26 mouse cellular contexts compared by ENCODE assay signal in genomic region chr5:20006616-20007015, GRCm38 (mm10).
"Had no signal": no experiment of that assay in that cellular context is flagged by ENCODE, and none has a peak within 500 bp of the region (broad histone marks: within the 10 kb centered on the region; RNA-seq: fewer than 3 reads in every experiment).

No protein-coding gene starts in this region.

- H3K27ac ChIP-seq: gastrocnemius, adult 2 months; heart, embryonic 10.5 days; hindbrain, embryonic 10.5 days; hindbrain, embryonic 12.5 days; hindbrain, embryonic 14.5 days; intestine, embryonic 15.5 days; kidney, embryonic 15.5 days; kidney, postnatal 0 days; limb, embryonic 13.5 days; limb, embryonic 15.5 days; liver, embryonic 12.5 days; liver, embryonic 14.5 days had no signal

- DNase-seq: gastrocnemius, adult 2 months; gastrocnemius, postnatal 10 days; gastrocnemius, postnatal 25 days; heart, adult 18-20 months; heart, postnatal 10 days; heart, postnatal 4 days; kidney, adult 18-20 months; kidney, adult 8-10 months; kidney, postnatal 14 days; kidney, postnatal 36 days; left cerebral cortex, postnatal 4 days had no signal

- H3K27me3 ChIP-seq: heart, embryonic 12.5 days; hindbrain, embryonic 12.5 days; intestine, embryonic 15.5 days; kidney, embryonic 15.5 days; limb, embryonic 13.5 days; limb, embryonic 15.5 days; liver, embryonic 12.5 days had no signal

- H3K9ac ChIP-seq: heart, embryonic 12.5 days; hindbrain, embryonic 12.5 days; hindbrain, embryonic 14.5 days; intestine, embryonic 15.5 days; kidney, embryonic 15.5 days; limb, embryonic 13.5 days; limb, embryonic 15.5 days; liver, embryonic 12.5 days; liver, embryonic 14.5 days had no signal

- ATAC-seq: hindbrain, embryonic 16.5 days; inflammation-experienced regulatory T-cells, adult 6 months; intestine, embryonic 15.5 days; intestine, postnatal 0 days; liver, embryonic 12.5 days had no signal

- H3K4me1 ChIP-seq: heart, embryonic 10.5 days; heart, embryonic 12.5 days; hindbrain, embryonic 10.5 days; hindbrain, embryonic 12.5 days; intestine, embryonic 15.5 days; kidney, embryonic 15.5 days; limb, embryonic 13.5 days; limb, embryonic 15.5 days; liver, embryonic 12.5 days had no signal

- H3K36me3 ChIP-seq: heart, embryonic 10.5 days; heart, embryonic 12.5 days; hindbrain, embryonic 10.5 days; hindbrain, embryonic 12.5 days; intestine, embryonic 15.5 days; kidney, embryonic 15.5 days; limb, embryonic 13.5 days; limb, embryonic 15.5 days; liver, embryonic 12.5 days had no signal

- H3K4me2 ChIP-seq: heart, embryonic 12.5 days; hindbrain, embryonic 12.5 days; hindbrain, embryonic 14.5 days; intestine, embryonic 15.5 days; kidney, embryonic 15.5 days; limb, embryonic 13.5 days; limb, embryonic 15.5 days; liver, embryonic 12.5 days had no signal

- H3K4me3 ChIP-seq: gastrocnemius, adult 2 months; heart, embryonic 10.5 days; heart, embryonic 12.5 days; hindbrain, embryonic 10.5 days; hindbrain, embryonic 12.5 days; intestine, embryonic 15.5 days; kidney, embryonic 15.5 days; limb, embryonic 13.5 days; limb, embryonic 15.5 days; liver, embryonic 12.5 days had no signal

- H3K9me3 ChIP-seq: heart, embryonic 10.5 days; heart, embryonic 12.5 days; hindbrain, embryonic 10.5 days; hindbrain, embryonic 12.5 days; intestine, embryonic 15.5 days; kidney, embryonic 15.5 days; limb, embryonic 13.5 days; limb, embryonic 15.5 days; liver, embryonic 12.5 days had no signal
